Mouse (Mus musculus) CH12.LX (cell line): ENCODE results near the gene Rrp36.

Experiments used
- CTCF ChIP-seq, 2 experiments: IDR thresholded peaks in 1 of 2; conservative IDR thresholded peaks in 1 of 2; 2 replicates each; pipeline ENCODE4 v1.5.1; 2011 to 2012; ENCODE audit warnings: low read depth in 2 of 2, low read length in 2 of 2, improper control_type of control experiment in 1 of 2, inconsistent platforms in 1 of 2, mild to moderate bottlenecking in 1 of 2, moderate library complexity in 1 of 2
- EP300 ChIP-seq: IDR thresholded peaks from 2 replicates; pipeline ENCODE4 v1.6.1; 2011; ENCODE audit warnings: low read length, improper control_type of control experiment
- ETS1 ChIP-seq: conservative IDR thresholded peaks from 2 replicates; pipeline ENCODE4 v1.6.1; 2012; ENCODE audit warnings: low read depth, mild to moderate bottlenecking, inconsistent platforms, low read length, improper control_type of control experiment, moderate library complexity
- HCFC1 ChIP-seq: IDR thresholded peaks from 2 replicates; pipeline ENCODE4 v1.6.1; 2012; ENCODE audit warnings: low read depth, mild to moderate bottlenecking, inconsistent platforms, low read length, improper control_type of control experiment
- MAFK ChIP-seq: IDR thresholded peaks from 2 replicates; pipeline ENCODE4 v1.6.1; 2011; ENCODE audit warnings: low read length, improper control_type of control experiment; ENCODE audit not compliant: insufficient replicate concordance
- POLR2A ChIP-seq: IDR thresholded peaks from 2 replicates; pipeline ENCODE4 v1.6.1; 2011; ENCODE audit warnings: low read depth, mild to moderate bottlenecking, improper control_type of control experiment, low read length
- SIN3A ChIP-seq: IDR thresholded peaks from 2 replicates; pipeline ENCODE4 v1.6.1; 2012; ENCODE audit warnings: low read length, improper control_type of control experiment, inconsistent platforms
- SMC3 ChIP-seq: IDR thresholded peaks from 2 replicates; pipeline ENCODE4 v1.6.1; 2011; ENCODE audit warnings: low read depth, low read length, improper control_type of control experiment
- TBP ChIP-seq: conservative IDR thresholded peaks from 2 replicates; pipeline ENCODE4 v1.6.1; 2011; ENCODE audit warnings: low read depth, low read length, improper control_type of control experiment

GRCm38 (mm10) chr17:46662730-46663129 is 11.4 kb downstream of the Rrp36 start:
- TF ChIP-seq POLR2A (no peak), CTCF (conservative IDR thresholded peaks at IDR 0.05 in 1 of 2, IDR thresholded peaks at IDR 0.05 in 1 of 2; ENCODE audit: low read depth in 2 of 2, low read length in 2 of 2) (no peak), SIN3A (no peak), EP300 (no peak), ETS1 (no peak), MAFK (no peak), TBP (no peak), HCFC1 (no peak), SMC3 (no peak)
